Mouse (Mus musculus): ENCODE results near the gene Myh7b.

Myh7b gene

DNA sequence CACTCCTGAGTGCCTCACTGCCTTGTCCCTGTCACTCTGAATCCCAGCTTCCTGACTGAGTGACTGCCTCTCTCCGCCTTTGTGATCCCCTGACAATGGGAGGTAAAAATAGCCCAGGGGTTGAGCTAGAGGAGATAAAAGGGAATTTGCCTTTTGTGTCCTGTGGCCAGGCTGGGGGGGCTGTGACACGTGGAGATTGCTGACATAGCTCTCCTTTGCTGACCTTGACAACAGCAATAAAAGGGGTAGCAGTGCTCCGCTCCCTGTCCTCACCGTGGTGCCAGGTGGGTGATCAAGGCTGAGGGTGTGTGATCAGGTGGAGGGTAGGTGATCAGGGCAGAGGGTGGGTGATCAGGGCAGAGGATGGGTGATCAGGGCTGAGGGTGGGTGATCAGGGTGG, at the start of gene Myh7b:
Gene Myh7b, plus strand, starts transcription at position 235 of the 400 bp plus-strand sequence.
- no peak for DNase-seq

DNA sequence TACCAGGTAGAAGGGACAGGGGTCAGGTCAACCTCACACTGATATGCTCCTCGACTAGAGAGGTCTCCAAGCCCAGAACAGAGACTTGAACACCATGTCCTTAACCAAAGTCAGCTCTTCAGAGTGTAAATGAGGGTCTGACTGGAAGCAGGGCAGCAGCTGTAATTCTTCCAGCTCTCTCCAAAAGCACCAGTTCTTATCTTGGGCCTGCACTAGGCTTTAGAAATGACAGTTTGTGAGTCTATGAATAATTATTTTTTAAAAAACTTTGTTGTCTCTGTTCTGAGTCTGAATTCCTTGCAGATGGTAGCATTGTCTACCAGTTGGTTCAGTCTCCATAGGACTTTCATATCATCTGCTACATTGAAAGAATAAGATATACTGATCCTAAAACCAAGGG, 48.8 kb upstream of the Myh7b start:
- DNase-seq = no peak

DNA sequence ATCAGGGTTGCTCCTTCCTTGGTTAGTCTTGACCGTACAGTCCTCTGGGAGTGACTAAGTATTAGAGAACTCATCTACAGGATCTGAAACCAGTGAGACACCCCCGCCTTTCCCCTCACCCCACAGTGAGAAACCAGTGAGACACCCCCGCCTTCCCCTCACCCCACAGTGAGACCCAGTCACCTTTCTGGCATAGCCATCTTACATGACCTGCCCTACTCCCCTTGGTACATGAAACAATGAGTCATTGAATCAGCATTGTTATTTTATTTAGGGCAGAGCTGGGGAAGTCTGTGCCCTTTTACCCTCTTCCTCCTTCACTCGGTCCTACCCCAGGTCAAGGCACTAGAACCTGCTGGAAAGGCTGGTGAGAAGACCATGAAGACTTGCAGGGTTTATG, 48.1 kb upstream of the Myh7b start:
- DNase-seq = no peak

DNA sequence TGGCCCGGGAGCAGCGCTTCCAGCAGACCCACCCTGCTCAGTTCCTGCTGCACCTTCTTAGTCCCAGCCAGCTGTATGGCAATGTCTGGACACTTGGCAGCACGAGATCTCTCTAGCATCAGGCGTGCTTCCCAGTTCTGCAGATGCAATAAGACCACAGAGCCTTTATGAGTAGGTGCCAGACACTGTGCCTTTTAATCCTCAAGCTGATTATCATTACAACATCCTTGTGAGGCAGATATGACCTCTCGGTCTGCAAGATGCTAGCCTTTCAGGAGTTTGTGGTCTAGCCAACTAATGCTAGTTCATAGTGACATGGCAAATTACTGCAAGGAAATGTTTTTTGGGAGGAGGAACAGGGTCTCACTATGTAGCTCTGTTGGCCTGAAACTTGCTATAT, 43.3 kb upstream of the Myh7b start:
- no peak for DNase-seq

DNA sequence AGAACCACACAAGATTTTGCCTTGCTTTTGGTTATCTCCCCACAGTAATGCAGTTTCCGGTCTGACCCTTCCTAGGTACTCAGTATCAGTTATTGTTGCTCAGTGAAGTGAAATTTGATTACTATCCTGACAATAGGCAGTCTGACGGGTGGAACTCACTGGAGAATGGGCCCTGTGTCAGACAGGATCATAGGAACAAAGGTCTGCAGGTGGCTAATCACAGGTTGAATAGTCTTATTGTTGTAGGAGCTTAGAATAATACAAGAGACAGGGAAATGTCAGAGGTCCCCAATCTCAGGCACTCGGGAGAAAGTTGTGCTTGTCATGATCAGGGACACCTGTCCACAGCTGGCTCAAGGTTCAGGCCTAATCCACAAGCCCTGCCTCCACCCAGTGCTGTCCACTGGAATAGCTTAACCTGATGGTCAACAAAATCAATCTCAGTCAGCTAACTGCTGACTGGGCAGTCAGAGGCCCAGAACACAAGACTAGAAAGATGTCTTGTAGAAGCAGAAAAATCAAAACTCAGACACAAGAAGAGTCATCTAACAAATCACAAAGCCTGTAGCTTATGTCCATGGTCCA, 41.7 kb upstream of the Myh7b start:
- no peak for DNase-seq

DNA sequence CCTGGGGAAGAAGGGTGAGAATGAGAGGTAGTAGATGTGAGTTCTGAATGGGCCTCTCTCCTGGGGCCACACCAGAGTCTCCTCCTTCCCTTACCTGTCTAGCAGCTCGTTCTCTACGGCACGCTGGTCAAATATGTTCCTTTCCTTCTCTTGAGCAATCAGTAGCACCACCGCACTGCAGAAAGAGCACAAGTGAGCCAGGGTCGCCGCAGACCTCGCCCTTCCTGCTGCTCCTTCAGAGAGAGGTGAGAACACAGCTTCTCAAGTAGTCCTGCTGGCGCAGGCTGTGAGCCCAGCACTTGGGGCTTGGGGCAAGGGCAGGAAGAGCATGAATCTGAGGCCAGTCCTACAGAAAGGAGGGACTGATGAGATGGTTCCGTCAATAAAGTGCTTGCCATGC, 38.0 kb upstream of the Myh7b start:
- no peak for DNase-seq

DNA sequence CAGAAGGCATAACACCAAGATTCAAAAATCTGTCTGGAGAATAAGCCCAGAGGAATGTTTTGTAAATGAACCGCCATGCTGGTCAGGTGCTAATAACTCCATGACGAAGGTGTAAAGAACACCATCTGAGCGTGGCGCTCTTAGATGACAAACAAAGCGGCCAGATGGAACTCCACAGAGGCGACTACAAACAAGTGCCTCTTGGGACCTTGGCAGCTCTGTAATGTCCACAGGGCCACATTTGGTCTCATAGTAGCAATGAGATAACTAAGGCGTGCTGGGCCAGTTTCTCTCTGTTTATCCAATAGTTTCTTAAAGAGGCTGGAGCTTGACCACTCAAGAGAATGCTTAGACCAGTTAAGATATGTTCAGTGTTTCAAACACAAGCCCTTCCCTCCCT, 37.0 kb upstream of the Myh7b start:
- no peak for DNase-seq

DNA sequence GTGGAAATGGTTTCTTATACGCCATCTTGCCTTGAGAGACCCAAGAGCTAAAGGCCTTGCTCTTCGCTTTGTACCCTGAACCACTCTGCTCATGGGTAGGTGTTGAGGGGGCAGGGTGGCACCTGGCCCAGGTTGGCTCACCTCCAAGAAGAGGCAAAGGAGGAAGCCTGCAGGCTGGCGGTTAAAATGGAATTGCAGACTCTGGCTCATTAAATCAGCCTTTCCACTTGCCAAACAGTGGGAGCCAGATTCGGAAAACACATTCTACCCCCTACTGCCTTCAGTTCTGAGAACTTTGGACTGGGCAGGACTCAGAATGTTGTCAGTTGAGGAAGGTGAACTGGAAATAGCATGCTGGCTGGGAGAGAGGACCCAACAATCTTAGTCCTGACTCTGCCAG, 36.3 kb upstream of the Myh7b start:
- peak; percentile 68 for DNase-seq

DNA sequence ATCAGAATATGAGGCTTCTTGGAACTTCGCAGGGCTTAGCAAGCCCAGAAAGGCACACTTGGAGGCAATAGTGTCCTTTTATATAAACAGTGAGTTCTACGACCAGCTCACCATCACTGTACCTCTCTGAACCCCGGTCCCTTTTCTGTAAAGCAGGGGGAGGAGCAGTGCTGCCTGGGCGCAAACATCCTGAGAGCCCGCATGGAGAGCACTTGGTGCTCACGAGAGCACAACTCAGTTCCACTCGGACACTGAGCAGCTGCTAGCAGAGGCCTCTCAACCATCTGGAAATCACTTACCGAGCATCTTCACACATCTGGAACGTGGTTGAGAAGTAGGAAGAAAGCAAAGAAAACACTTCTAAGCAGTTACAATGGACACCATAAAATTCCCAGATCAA, 34.4 kb upstream of the Myh7b start:
- DNase-seq = no peak

DNA sequence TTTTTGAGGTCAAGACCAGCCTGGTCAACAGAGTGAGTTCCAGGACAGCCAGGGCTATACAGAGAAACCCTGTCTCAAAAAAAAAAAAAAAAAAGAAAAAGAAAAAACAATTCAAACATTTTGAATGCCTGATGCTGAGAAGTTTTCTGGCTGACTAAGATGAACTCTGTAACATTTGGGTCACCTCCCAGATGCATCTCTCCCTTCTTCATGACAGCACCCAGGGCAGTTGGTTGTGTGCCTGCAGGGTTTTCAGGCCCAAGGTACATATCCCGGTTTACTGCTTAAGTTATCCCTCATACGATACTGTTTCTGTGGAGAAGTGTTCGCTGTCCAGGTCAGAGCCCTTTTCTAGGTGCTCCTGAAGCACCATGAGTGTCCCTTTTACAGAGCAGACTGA, 30.7 kb upstream of the Myh7b start:
- no peak for DNase-seq

DNA sequence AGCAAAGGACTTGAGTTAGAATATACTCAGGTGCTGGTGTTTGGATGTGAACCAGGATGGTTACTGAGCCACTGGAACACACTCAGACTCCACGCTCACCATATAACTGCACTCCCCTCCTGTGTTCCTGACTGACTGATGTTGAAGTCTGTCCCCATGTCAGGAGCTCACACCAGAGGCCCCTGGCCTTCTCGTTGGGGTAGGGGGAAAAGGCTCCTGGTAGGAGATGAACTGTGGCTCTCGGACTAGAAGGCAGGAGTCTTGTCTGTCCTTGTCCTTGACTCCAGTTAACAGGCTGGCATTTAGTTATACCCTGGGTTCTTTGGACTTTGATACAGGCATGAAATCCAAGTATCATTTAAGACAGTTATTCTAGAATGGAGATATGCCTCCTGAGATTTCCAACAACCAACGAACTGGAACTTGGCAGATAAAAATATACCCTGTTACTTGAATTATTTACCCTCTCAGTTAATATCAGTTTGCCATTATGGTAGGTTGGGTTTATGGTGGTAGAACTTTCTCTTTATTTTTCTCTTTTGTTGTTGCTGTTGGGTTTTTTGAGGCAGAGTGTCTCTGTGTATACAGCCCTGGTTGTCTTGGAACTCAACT, 28.5 kb upstream of the Myh7b start:
- DNase-seq = no peak

DNA sequence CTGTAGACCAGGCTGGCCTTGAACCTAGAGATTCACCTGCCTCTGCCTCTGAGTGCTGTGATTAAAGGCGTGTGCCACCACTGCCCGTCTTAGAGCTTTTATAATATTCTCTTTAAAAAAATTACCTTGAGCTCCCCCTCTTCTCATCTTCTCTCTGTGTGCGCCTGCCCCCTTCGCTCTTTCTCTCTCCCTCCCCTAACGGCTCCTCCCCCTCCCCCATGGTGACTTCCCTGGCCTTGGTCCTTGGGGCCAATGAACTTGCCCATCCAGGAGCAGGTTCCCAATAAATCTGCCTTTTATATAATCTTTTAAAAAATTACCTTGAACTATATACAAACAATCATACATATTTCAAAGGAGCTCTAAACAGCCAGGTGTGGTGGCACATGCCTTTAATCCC, 28.0 kb upstream of the Myh7b start:
- DNase-seq = no peak

DNA sequence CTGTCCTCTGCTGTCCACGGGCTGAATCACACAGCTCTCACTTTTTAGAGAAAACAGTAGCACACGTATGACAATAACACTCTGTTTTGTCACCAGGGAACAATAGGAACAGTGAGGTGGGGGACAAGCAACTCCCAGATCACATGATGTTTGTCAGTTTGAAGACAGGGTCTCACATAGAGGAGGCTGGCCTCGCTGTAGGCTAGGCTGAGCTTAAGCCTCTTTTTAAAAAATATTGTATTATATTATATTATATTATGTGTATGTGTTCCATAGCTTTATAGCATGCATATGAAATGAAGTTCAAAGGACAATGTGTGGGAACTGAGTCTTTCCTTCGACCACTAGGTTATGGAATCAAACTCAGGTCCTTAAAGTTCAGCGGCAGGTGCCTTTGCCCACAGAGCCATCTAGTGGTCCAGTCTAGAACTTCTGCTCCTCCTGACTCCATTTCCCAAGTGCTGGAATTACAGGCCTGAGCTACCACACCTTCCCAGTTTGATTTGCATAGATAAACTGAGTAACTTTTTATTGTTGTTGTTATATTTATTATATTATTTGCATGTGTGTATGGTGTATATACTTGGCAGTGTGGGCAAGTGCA, 27.0 kb upstream of the Myh7b start:
- DNase-seq = peak; percentile 51

DNA sequence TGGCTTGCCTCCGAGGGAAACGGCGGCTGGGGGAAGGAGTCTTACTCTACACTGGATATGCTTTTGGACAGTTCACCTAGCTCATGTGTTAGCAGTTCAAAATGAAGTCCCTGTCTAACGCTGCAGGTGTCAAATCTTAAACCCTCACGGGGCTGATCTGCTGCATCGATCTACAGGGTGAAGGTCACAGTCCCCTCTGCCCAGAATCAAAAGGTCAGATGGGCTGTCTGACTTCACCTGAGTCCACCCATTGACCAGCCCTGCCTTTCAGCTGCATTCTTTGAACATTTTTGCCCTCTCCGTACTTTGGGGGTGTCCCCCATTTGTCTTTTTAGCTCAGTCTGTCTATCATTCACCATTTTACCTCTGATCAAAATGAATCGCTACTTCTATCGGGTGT, 25.9 kb upstream of the Myh7b start:
- DNase-seq = no peak

DNA sequence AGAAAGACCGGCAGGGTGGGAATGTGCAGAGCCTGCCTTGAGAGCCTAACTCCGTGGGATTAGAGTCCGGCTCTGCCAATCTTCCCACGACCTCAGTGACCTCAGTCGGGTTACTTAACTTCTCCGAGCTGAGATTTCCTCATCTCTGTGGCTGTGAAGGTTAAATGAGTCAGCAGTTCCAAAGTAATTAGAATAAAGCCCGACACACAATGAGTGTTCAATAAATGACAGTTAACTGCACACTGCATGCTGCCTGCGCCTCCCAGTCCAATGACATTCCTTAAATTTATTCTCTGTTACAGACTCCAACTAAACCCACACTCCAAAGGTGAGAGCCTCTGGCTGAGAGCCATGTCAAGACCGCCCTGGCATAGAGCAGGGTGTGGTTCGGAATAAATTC, 25.5 kb upstream of the Myh7b start:
- no peak for DNase-seq

DNA sequence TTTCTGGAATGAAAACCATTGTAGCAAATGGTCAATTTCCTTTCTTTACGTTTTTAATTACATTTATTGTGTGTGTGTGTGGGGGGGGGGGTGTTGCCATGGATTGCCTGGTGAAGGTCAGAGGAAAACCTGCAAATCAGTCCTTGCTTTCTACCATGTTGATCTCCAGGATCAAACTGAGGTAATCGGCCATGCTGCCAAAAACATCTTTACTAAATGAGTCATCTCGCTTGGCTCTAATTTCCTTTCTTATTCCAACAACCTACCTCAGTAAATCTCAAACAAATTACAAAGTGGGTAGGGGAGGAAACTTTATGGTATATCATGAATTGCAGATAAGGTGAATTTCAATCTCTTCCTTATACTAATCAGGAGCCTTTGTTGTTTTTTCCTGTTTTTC, 22.9 kb upstream of the Myh7b start:
- DNase-seq = no peak

DNA sequence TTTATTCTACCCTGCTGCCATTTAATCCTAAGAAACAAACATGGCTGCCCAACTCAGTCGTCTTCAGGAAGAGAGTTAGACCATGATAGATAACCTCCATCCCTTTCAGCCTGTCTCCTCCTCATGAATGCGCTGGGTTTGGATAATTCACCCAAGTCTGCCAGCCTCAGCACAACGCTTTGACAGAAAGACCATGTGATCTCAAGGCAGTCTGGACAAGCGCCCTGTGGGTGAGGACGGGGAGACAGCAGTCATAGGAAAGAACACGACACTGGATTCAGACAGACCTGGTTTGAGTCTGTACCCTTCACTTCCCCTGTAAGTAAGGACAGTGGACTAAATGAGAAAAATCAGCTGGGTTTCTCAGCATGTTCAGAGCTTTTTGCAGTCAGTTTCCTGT, 21.5 kb upstream of the Myh7b start:
- no peak for DNase-seq

DNA sequence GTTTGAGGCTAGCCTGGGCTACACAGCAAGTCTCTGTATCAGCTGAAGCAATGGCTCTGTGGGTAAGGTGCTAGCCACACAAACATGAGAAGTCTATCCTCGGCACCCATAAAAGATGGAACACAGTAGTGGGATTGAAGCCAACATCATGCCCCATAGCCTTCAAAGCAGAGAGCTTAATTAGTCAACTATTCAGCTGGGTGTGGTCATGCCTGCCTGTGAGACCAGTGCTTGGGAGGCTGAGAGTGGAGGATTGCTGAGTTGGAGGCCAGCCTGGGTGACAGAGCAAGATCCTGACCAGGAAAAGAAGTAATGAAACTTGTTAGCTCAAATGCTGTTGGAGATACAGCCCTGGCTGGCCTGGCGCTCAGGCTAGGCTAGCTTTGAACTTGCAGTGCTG, 20.1 kb upstream of the Myh7b start:
- no peak for DNase-seq

DNA sequence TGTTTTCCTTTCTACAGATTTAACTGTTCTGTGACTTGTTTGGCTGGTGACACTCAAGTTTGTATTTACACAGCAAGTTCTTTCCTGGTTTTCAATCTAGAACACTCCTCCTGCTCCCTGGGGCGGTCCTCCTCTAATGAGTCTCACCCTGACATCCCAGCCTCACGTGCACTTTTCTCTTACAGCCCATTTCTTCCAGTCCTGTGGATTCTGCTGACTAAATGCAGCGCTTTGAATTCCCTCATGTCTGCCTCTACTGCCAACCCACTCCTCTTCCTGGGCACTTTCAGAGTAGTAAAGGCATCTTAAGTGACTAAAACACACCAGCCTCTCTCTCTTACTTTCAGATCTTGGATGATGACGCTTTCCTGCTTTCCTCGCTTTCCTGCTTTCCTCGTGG, 19.3 kb upstream of the Myh7b start:
- no peak for DNase-seq

DNA sequence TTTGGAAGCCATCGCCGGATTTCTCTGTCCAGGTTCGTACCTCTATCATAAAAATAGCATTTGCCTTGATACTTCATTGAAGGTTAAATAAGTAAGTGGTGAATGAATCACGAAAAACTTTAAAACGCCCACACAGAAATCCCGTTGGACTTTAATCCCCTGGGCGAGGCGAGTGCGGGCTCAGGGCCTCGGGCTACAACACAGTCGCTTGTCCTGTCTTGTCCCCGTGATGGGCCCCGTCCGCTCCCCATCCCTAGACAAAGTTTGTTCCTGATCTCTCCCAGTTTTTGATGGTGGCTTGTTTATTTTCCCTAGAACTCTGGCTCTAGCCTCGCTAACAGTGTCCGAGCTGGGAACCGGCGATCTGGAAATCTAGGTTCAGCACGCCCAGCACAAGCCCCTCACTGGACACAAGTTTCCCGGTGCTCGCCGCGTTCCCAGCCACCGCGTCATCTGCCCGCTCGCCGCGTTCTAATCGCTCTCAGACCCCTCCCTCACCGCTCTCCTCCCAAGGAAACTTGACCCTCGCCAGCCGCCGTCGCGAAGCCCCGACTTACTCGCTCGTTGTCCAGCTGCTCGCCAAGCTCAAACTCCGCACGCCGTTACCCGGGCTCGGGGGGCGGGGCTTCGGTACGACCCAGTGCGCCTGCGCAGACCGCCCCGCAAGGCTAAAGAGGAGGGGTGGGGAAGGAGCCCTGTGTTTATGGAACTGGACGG, 18.7 kb upstream of the Myh7b start, which contains the start of gene Gss:
Gene Gss, minus strand, starts transcription at position 674 of the 717 bp plus-strand sequence.
- DNase-seq = peak; percentile 97

DNA sequence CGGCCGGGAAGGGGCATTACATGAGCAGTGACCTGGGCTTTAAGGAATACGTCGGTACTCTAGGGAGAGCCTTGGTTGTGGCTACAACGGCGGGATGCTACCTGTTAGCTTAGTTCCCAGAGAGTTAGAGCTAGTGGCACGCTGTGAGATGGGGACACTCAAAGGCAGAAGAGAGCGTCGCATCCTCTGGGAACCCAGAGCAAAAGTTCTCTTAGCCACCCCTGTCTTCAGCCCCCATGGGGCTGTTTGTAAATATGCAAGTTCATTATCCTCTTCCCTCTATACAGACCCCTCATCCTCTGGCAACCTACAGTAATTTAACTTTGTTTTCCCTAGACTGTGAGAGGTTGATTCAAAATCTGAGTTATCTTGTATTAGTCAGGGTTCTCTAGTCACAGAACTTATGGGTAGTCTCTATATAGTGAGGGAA, 18.1 kb upstream of the Myh7b start:
- DNase-seq = no peak

DNA sequence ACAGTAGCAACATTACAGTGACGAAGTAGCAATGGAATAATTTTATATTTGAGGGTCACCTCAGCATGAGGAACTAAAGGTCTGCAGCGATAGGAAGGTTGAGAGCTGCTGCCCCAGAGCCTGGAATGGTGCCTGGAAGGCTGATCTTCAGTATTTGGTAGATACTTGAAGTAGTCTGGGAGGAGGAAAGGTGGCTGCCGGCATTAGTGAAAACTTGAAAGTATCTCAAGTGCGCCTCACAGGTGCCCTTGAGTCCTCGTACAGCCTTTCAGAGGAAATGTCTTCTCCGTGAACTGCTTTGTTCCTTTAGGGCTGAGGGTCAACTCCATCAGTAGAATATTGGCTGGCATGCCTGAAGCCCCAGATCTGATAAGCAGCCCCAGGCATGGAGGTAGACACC, 15.5 kb upstream of the Myh7b start:
- DNase-seq = no peak

DNA sequence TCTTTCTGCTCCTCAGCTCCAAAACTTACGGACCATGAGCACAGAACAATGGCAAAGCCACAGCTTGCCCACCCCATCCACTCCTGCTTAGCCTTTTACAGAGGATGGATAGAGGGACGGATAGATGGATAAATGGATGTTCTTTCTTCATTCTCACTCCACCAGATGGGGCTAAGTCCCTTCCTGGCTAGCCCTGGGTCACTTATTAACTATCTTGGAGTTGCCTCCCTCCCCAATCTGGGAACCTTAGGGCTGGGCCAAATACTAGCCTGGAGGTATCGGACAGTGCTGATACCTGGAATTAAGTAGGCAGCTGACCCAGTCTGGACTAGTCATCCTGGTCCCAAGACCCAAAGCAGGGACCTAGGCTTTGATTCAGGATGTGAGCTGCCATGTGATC, 7.3 kb upstream of the Myh7b start:
- no peak for DNase-seq

DNA sequence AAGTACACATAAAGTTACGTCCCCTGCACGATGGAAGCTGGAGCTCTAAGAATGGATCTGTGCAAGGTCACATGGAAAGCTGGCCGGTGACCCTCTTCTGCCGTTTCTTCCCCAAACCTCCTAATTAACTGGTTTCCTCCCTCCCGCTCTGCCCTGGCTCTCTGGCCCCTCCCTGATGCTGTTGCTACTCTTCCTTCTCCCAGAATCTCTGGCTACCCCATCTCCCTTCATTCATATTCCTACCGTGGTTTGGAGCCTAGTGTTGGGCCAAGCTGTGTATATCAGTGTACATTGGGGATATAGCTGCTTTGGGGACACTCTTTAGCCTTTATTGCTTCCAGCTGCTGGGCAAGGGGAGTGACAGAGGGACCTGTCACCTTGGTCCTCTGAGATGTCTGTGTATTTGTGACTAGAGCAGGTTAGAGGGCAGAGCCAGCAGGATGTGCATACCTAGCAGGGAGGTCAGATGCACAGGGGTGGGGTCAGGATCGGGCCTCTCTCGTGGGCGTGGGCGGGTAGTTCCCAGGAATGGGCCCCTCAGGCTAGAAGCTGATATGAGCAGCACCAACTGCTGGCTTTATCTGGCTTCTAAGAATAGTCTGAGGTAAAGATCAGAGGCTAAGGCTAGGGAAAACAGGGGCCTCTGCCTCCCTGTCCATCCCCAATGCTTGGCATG, 6.3 kb upstream of the Myh7b start:
- DNase-seq = no peak
